Mouse (Mus musculus) intestine, postnatal 0 days (tissue): Measurements from ENCODE around the gene Ifitm5. TPM values are rescaled to one million over a fixed set of nuclear protein-coding genes. Genes with fewer than 3 reads are reported as not detected.
"Not testable (repeated sequence)": the region's sequence is repeated elsewhere in the genome, so short reads cannot be mapped to it uniquely, and the experiment has no call there.

Experiments
- ATAC-seq: fragments of 200-750 bp; cut with Nextera tagmentation; 2 replicates; pipeline ENCODE4 v1.8.0; 2017; ENCODE audit warnings: mild to moderate bottlenecking, moderate TSS enrichment, moderate library complexity
- H3K27ac ChIP-seq: fragments of 300-500 bp; sonication (generic); 2 replicates; pipeline ENCODE4 v1.5.1; 2014; ENCODE audit warnings: mild to moderate bottlenecking, low read depth, low read length, moderate library complexity
- H3K27me3 ChIP-seq: fragments of 300-500 bp; sonication (generic); replicated peaks from 2 replicates; pipeline ENCODE4 v1.6.1; 2014; ENCODE audit warnings: low read length, mixed read lengths; ENCODE audit not compliant: control insufficient read depth, insufficient read depth
- H3K36me3 ChIP-seq: fragments of 300-500 bp; sonication (generic); 2 replicates; pipeline ENCODE4 v1.6.1; 2014; ENCODE audit warnings: mild to moderate bottlenecking, moderate library complexity; ENCODE audit not compliant: control insufficient read depth, insufficient read depth
- H3K4me1 ChIP-seq: fragments of 300-500 bp; sonication (generic); replicated peaks from 2 replicates; pipeline ENCODE4 v1.6.1; 2014; ENCODE audit warnings: antibody characterized with exemption, low read length, mixed read lengths; ENCODE audit not compliant: control insufficient read depth, insufficient read depth
- H3K4me2 ChIP-seq: fragments of 300-500 bp; sonication (generic); replicated peaks from 2 replicates; pipeline ENCODE4 v1.6.1; 2014; ENCODE audit warnings: low read depth, mild to moderate bottlenecking, moderate library complexity
- H3K4me3 ChIP-seq: fragments of 300-500 bp; sonication (generic); 2 replicates; pipeline ENCODE4 v1.5.1; 2014; ENCODE audit warnings: low read depth, low read length
- H3K9ac ChIP-seq: fragments of 300-500 bp; sonication (generic); 2 replicates; pipeline ENCODE4 v1.6.1; 2014; ENCODE audit warnings: mild to moderate bottlenecking, low read depth, low read length
- H3K9me3 ChIP-seq: fragments of 300-500 bp; sonication (generic); 2 replicates; pipeline ENCODE4 v1.6.1; 2016; ENCODE audit warnings: mixed run types; ENCODE audit not compliant: control insufficient read depth
- CTCF ChIP-seq: sonication (generic); IDR thresholded peaks from 2 replicates; pipeline ENCODE4 v1.5.1; 2016; ENCODE audit warnings: low read depth, mild to moderate bottlenecking, control low read depth, antibody characterized with exemption, moderate library complexity
- WGBS: fragments of 180-500 bp; shearing (Covaris S2); extraction: QIAGEN DNeasy Blood & Tissue Kit; methylation state at CpG from one replicate; pipeline ENCODE4 v1.1.7; 2014; 5-methylcytosine and 5-hydroxymethylcytosine counted together
- polyA plus RNA-seq: library from polyadenylated mRNA; unstranded; fragments of >200 nt; fragmentation: Nextera tagmentation; extraction: Ambion mirVana; gene quantifications from 2 replicates; pipeline ENCODE4 v1.2.1, GENCODE M21; 2015

Gene Ifitm5
- polyA plus RNA-seq, 1 experiment from 2014 or later, result 0.34 TPM

DNA sequence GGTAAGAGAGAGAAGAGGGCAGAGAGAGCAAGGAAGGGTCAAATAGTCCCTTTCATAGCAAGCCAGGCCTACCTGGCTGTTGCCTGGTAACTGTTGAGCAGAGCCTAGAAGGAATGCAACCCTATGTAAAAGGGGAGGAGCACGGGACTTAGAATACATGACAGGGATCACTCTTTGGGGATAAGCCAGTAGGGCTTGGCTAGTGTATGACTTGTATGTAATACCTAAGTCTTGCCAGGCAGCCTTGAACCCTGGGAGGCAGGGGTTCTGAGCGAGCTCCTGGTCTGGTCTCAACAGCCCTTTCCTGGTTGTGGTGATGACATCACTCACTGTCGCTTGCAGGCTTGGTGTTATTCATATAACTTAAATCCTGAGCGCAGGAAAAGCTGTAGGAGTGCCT is 38.9 kb upstream of the Ifitm5 start:
- no peak for TF ChIP-seq CTCF
- ATAC-seq, result no peak
- Histone ChIP-seq H3K9me3 (no peaks in the 10 kb centered on the region), H3K4me3 (no peak overlapping the region), H3K4me2 (no peak overlapping the region), H3K36me3 (no peaks in the 10 kb centered on the region), H3K4me1 (no peaks in the 10 kb centered on the region), H3K27ac (no peak overlapping the region), H3K9ac (no peak overlapping the region), H3K27me3 (no peaks in the 10 kb centered on the region)
- 75% methylated on average over 4 of the region's 4 CpGs for WGBS

GRCm38 (mm10) chr7:140987182-140988138 is 37.4 kb upstream of the Ifitm5 start:
- Histone ChIP-seq H3K36me3 (no peaks in the 10 kb centered on the region), H3K9me3 (no peaks in the 10 kb centered on the region), H3K4me3 (no peak overlapping the region), H3K27ac (no peak overlapping the region), H3K4me1 (no peaks in the 10 kb centered on the region), H3K9ac (no peak overlapping the region), H3K4me2 (no peak overlapping the region), H3K27me3 (no peaks in the 10 kb centered on the region)
- WGBS, result 72% methylated on average over 17 of the region's 17 CpGs
- TF ChIP-seq CTCF, result no peak
- no peak for ATAC-seq

- ATAC-seq, result no peak
- Histone ChIP-seq H3K4me3 (no peak overlapping the region), H3K9ac (no peak overlapping the region), H3K27me3 (no peaks in the 10 kb centered on the region), H3K36me3 (no peaks in the 10 kb centered on the region), H3K4me2 (no peak overlapping the region), H3K4me1 (no peaks in the 10 kb centered on the region), H3K9me3 (no peaks in the 10 kb centered on the region), H3K27ac (no peak overlapping the region)
- WGBS, result 96% methylated on average over 7 of the region's 7 CpGs
- TF ChIP-seq CTCF, result no peak
Measured at GRCm38 (mm10) chr7:140982971-140983370, 32.9 kb upstream of the Ifitm5 start.

GRCm38 (mm10) chr7:140981704-140982103 is 31.6 kb upstream of the Ifitm5 start:
- ATAC-seq, result no peak
- H3K4me1 ChIP-seq, result no peaks in the 10 kb centered on the region
- 87% methylated on average over 8 of the region's 8 CpGs for WGBS
- H3K9ac ChIP-seq, result no peak overlapping the region
- no peaks in the 10 kb centered on the region for H3K36me3 ChIP-seq
- H3K9me3 ChIP-seq, result no peaks in the 10 kb centered on the region
- H3K27ac ChIP-seq, result no peak overlapping the region
- no peaks in the 10 kb centered on the region for H3K27me3 ChIP-seq
- no peak overlapping the region for H3K4me3 ChIP-seq
- no peak overlapping the region for H3K4me2 ChIP-seq
- TF ChIP-seq CTCF, result no peak

DNA sequence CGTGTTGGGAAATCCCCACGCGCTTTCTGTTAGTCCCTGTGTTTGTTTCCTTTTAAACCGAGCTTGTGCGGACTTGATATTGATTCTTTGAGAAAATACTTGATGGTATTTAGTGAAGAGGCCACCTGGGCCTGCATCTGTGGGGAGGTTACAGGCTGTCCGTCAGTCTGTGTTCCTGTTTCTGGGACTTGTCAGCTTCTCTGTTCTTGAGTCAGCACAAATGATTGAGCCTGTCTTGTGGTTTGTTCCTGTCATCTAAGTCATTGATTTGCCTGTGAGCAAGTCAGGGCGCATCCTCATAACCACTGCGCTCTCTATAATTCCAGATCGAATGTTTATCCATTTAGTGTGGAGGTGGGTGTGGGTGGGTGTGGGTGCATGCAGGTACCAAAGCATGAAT is 26.6 kb upstream of the Ifitm5 start:
- WGBS, result 83% methylated on average over 9 of the region's 9 CpGs
- H3K27ac ChIP-seq, H3K9me3 ChIP-seq, H3K4me2 ChIP-seq, H3K27me3 ChIP-seq, ATAC-seq, H3K4me3 ChIP-seq, H3K4me1 ChIP-seq, H3K9ac ChIP-seq, H3K36me3 ChIP-seq: not testable (repeated sequence)

- Histone ChIP-seq H3K36me3 (no peaks in the 10 kb centered on the region), H3K9ac (no peak overlapping the region), H3K27me3 (no peaks in the 10 kb centered on the region), H3K4me3 (no peak overlapping the region), H3K4me2 (no peak overlapping the region), H3K4me1 (0 out of 2 replicates have a peak, but pooled peaks cover 7% of the 10 kb centered on the region), H3K9me3 (no peaks in the 10 kb centered on the region), H3K27ac (no peak overlapping the region)
- WGBS, result 54% methylated on average over 3 of the region's 3 CpGs
- no peak for TF ChIP-seq CTCF
- no peak for ATAC-seq
Measured at GRCm38 (mm10) chr7:140975465-140975864, 25.4 kb upstream of the Ifitm5 start.
